Mouse (Mus musculus): ENCODE results near the gene Mapk8ip3. TPM values are rescaled to one million over a fixed set of nuclear protein-coding genes. Genes with fewer than 3 reads are reported as not detected.
"Not testable (repeated sequence)": the region's sequence is repeated elsewhere in the genome, so short reads cannot be mapped to it uniquely, and the experiment has no call there.

The Mapk8ip3 gene
- polyA plus RNA-seq, 1 experiment from 2014 or later, result 25.6 TPM

DNA sequence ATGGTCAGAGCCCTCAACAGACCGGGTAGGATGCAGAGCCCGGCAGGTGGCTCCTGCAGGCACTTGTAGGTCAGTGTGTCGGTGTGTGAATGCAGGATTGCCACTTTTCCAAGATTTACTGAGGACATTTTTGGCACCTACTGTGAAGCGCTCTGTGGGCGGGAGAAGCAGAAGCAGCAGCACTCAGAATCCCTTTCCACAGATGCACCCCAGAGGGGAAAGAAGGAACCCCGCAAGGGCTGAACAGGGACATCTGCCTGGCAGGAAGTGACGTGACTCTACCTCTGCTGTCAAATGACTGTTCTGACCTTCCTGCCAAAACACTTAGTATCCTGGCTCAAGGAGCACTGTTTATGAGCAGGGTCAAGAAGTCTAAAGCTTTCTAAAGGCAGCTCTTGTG lies 6.3 kb upstream of the Mapk8ip3 start:
- WGBS, result 88% methylated on average over 7 of the region's 7 CpGs
- ATAC-seq (ENCODE audit: low read depth), result no peak
- no peak overlapping the region for H3K9ac ChIP-seq (ENCODE audit: low read length)
- H3K4me3 ChIP-seq (ENCODE audit: low read length), result no peak overlapping the region
- H3K9me3 ChIP-seq (ENCODE audit: control insufficient read depth, low read length), result no peaks in the 10 kb centered on the region
- H3K4me1 ChIP-seq (replicated peaks; ENCODE audit: control insufficient read depth, insufficient read depth, low read length), result no peaks in the 10 kb centered on the region
- peaks cover 12% of the 10 kb centered on the region for H3K36me3 ChIP-seq (ENCODE audit: control insufficient read depth, insufficient read depth, low read length)
- H3K4me2 ChIP-seq (ENCODE audit: low read depth, low read length), result no peak overlapping the region
- H3K27me3 ChIP-seq (ENCODE audit: control insufficient read depth, insufficient read depth, low read depth, low read length), result no peaks in the 10 kb centered on the region
- H3K27ac ChIP-seq (ENCODE audit: low read length), result no peak overlapping the region

GRCm38 (mm10) chr17:24942453-24942852 lies 5.7 kb upstream of the Mapk8ip3 start:
- not testable (repeated sequence) for H3K4me1 ChIP-seq (replicated peaks; ENCODE audit: control insufficient read depth, insufficient read depth, low read length); H3K4me2 ChIP-seq (ENCODE audit: low read depth, low read length); H3K9ac ChIP-seq (ENCODE audit: low read length); H3K4me3 ChIP-seq (ENCODE audit: low read length); H3K27me3 ChIP-seq (ENCODE audit: control insufficient read depth, insufficient read depth, low read depth, low read length); H3K27ac ChIP-seq (ENCODE audit: low read length); H3K9me3 ChIP-seq (ENCODE audit: control insufficient read depth, low read length)
- H3K36me3 ChIP-seq (ENCODE audit: control insufficient read depth, insufficient read depth, low read length), result peaks cover 11% of the 10 kb centered on the region
- ATAC-seq (ENCODE audit: low read depth), result peak; percentile 59; the same call in 1 of the 2 replicates
- WGBS, result 6% methylated on average over 2 of the region's 2 CpGs

DNA sequence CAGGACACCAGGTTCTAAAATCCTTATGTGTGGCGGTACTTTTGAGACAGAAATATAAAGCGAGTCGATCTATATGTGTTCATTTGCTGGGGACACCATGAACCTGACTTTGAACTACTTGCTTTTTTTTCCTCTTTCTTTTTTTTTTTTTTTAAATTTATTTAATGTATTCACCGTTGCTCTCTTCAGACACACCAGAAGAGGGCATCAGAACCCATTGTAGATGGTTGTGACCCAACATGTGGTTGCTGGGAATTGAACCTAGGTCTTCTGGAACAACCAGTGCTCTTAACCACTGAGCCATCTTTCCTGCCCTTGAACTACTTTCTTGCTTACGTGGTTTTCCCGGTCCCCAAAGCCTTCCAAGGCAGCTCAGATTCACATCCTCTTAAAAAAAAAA lies 489 bp upstream of the Mapk8ip3 start:
- WGBS, result 40% methylated on average over 6 of the region's 6 CpGs
- Histone ChIP-seq H3K9ac (ENCODE audit: low read length) (peak overlapping the region; percentile 93), H3K27ac (ENCODE audit: low read length) (peak overlapping the region; percentile 85), H3K4me1 (replicated peaks; ENCODE audit: control insufficient read depth, insufficient read depth, low read length) (peaks cover 16% of the 10 kb centered on the region), H3K4me3 (ENCODE audit: low read length) (peak overlapping the region; percentile 99), H3K9me3 (ENCODE audit: control insufficient read depth, low read length) (no peaks in the 10 kb centered on the region), H3K27me3 (ENCODE audit: control insufficient read depth, insufficient read depth, low read depth, low read length) (no peaks in the 10 kb centered on the region), H3K4me2 (ENCODE audit: low read depth, low read length) (peak overlapping the region; percentile 86), H3K36me3 (ENCODE audit: control insufficient read depth, insufficient read depth, low read length) (no peaks in the 10 kb centered on the region)
- ATAC-seq (ENCODE audit: low read depth), result no peak

- ATAC-seq (ENCODE audit: low read depth), result no peak
- peaks cover 2% of the 10 kb centered on the region; the same call in 1 of the 2 replicates for H3K36me3 ChIP-seq (ENCODE audit: control insufficient read depth, insufficient read depth, low read length)
- H3K9me3 ChIP-seq (ENCODE audit: control insufficient read depth, low read length), result no peaks in the 10 kb centered on the region
- peaks cover 16% of the 10 kb centered on the region for H3K4me1 ChIP-seq (replicated peaks; ENCODE audit: control insufficient read depth, insufficient read depth, low read length)
- H3K4me2 ChIP-seq (ENCODE audit: low read depth, low read length), result peak overlapping the region; percentile 86
- peak overlapping the region; percentile 93 for H3K9ac ChIP-seq (ENCODE audit: low read length)
- peak overlapping the region; percentile 99 for H3K4me3 ChIP-seq (ENCODE audit: low read length)
- no peak overlapping the region for H3K27ac ChIP-seq (ENCODE audit: low read length)
- no peaks in the 10 kb centered on the region for H3K27me3 ChIP-seq (ENCODE audit: control insufficient read depth, insufficient read depth, low read depth, low read length)
These were observed 1.1 kb downstream of the Mapk8ip3 start for GRCm38 (mm10) chr17:24935666-24936065.

DNA sequence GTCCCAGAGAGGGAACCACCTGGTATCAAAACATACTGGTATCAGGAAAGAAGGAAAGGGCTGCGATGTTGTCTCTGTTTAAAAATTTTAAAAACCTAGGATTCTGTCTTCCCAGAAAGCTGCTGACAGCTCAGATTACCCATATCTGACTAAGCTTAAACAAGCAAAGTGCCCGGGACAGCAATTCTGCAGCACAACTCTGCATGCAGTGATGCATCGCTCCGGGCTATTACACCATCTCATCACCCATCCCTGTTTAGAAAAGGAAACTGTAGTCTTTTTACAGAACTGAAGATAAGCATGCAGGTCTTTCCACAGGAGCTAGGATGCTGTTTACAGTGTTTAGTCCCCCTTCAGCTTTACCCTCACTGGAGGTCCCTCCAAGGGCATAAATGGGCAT lies 1.9 kb downstream of the Mapk8ip3 start:
- H3K9ac ChIP-seq (ENCODE audit: low read length), result peak overlapping the region; percentile 93
- ATAC-seq (ENCODE audit: low read depth), result no peak
- H3K27ac ChIP-seq (ENCODE audit: low read length), result no peak overlapping the region
- H3K27me3 ChIP-seq (ENCODE audit: control insufficient read depth, insufficient read depth, low read depth, low read length), result no peaks in the 10 kb centered on the region
- 57% methylated on average over 4 of the region's 4 CpGs for WGBS
- no peaks in the 10 kb centered on the region for H3K9me3 ChIP-seq (ENCODE audit: control insufficient read depth, low read length)
- H3K4me1 ChIP-seq (replicated peaks; ENCODE audit: control insufficient read depth, insufficient read depth, low read length), result peaks cover 16% of the 10 kb centered on the region
- H3K36me3 ChIP-seq (ENCODE audit: control insufficient read depth, insufficient read depth, low read length), result peaks cover 2% of the 10 kb centered on the region; the same call in 1 of the 2 replicates
- peak overlapping the region; percentile 86 for H3K4me2 ChIP-seq (ENCODE audit: low read depth, low read length)
- H3K4me3 ChIP-seq (ENCODE audit: low read length), result peak overlapping the region; percentile 99

GRCm38 (mm10) chr17:24933163-24933562 lies 3.6 kb downstream of the Mapk8ip3 start:
- no peaks in the 10 kb centered on the region for H3K9me3 ChIP-seq (ENCODE audit: control insufficient read depth, low read length)

DNA sequence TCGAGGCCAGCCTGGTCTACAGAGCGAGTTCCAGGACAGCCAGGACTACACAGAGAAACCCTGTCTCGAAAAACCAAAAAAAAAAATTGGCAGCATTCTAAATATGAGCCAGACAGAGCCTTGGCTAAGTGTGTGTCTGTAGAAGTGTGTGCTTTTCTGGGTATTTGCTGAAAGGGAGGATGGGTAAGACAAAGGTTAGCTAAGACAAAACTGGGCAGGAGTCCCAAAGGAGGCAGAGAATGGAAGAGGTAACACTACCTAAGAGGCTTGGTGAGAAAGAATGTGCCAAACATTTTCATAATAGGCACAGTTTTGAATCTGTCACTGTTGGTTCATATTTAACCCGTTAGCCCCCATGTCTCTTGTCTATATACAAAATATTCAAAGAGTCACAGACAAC lies 4.3 kb downstream of the Mapk8ip3 start:
- Histone ChIP-seq H3K9me3 (ENCODE audit: control insufficient read depth, low read length) (no peaks in the 10 kb centered on the region), H3K4me1 (replicated peaks; ENCODE audit: control insufficient read depth, insufficient read depth, low read length) (peaks cover 16% of the 10 kb centered on the region), H3K4me3 (ENCODE audit: low read length) (no peak overlapping the region), H3K9ac (ENCODE audit: low read length) (no peak overlapping the region), H3K27me3 (ENCODE audit: control insufficient read depth, insufficient read depth, low read depth, low read length) (no peaks in the 10 kb centered on the region), H3K36me3 (ENCODE audit: control insufficient read depth, insufficient read depth, low read length) (peaks cover 3% of the 10 kb centered on the region), H3K4me2 (ENCODE audit: low read depth, low read length) (no peak overlapping the region), H3K27ac (ENCODE audit: low read length) (no peak overlapping the region)
- WGBS, result 85% methylated on average over 4 of the region's 4 CpGs
- no peak for ATAC-seq (ENCODE audit: low read depth)

More at GRCm38 (mm10) chr17:24933163-24933562, 3.6 kb downstream of the Mapk8ip3 start:
- no peak for ATAC-seq (ENCODE audit: low read depth)
- WGBS, result 69% methylated on average over 4 of the region's 4 CpGs
- Histone ChIP-seq H3K36me3 (ENCODE audit: control insufficient read depth, insufficient read depth, low read length) (peaks cover 2% of the 10 kb centered on the region; the same call in 1 of the 2 replicates), H3K4me2 (ENCODE audit: low read depth, low read length) (no peak overlapping the region), H3K9ac (ENCODE audit: low read length) (no peak overlapping the region), H3K27me3 (ENCODE audit: control insufficient read depth, insufficient read depth, low read depth, low read length) (no peaks in the 10 kb centered on the region), H3K27ac (ENCODE audit: low read length) (no peak overlapping the region), H3K4me3 (ENCODE audit: low read length) (no peak overlapping the region), H3K4me1 (replicated peaks; ENCODE audit: control insufficient read depth, insufficient read depth, low read length) (peaks cover 16% of the 10 kb centered on the region)

DNA sequence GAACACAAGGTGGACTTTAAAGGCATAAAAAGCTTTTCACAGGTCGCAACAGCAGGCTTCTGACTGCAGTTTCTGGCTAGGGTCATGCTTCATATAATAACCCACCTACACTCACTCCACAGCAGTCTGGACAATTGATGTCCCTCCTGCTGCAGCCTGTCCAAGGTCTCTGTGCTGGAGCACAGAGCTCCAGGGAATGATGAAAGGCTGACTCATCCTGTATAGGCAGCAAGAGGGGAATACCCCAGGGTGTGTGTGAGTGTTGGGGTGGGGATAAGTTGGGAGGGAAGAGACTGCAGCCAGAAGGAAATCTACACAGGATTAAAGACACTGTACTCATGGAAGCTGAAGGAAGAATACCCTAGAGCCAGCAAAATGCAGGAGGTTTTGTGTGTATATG lies 7.3 kb downstream of the Mapk8ip3 start:
- no peaks in the 10 kb centered on the region for H3K9me3 ChIP-seq (ENCODE audit: control insufficient read depth, low read length)
- H3K27me3 ChIP-seq (ENCODE audit: control insufficient read depth, insufficient read depth, low read depth, low read length), result no peaks in the 10 kb centered on the region
- H3K4me2 ChIP-seq (ENCODE audit: low read depth, low read length), result no peak overlapping the region
- ATAC-seq (ENCODE audit: low read depth), result no peak
- no peak overlapping the region for H3K27ac ChIP-seq (ENCODE audit: low read length)
- H3K36me3 ChIP-seq (ENCODE audit: control insufficient read depth, insufficient read depth, low read length), result peaks cover 9% of the 10 kb centered on the region
- no peak overlapping the region for H3K4me3 ChIP-seq (ENCODE audit: low read length)
- 80% methylated on average over 1 of the region's 1 CpGs for WGBS
- no peak overlapping the region for H3K9ac ChIP-seq (ENCODE audit: low read length)
- peaks cover 2% of the 10 kb centered on the region for H3K4me1 ChIP-seq (replicated peaks; ENCODE audit: control insufficient read depth, insufficient read depth, low read length)

- WGBS, result 90% methylated on average over 1 of the region's 1 CpGs
- no peak overlapping the region for H3K27ac ChIP-seq (ENCODE audit: low read length)
- no peak for ATAC-seq (ENCODE audit: low read depth)
- no peak overlapping the region for H3K4me2 ChIP-seq (ENCODE audit: low read depth, low read length)
- no peak overlapping the region for H3K9ac ChIP-seq (ENCODE audit: low read length)
- no peaks in the 10 kb centered on the region for H3K4me1 ChIP-seq (replicated peaks; ENCODE audit: control insufficient read depth, insufficient read depth, low read length)
- H3K36me3 ChIP-seq (ENCODE audit: control insufficient read depth, insufficient read depth, low read length), result peaks cover 48% of the 10 kb centered on the region
- H3K27me3 ChIP-seq (ENCODE audit: control insufficient read depth, insufficient read depth, low read depth, low read length), result no peaks in the 10 kb centered on the region
- no peaks in the 10 kb centered on the region for H3K9me3 ChIP-seq (ENCODE audit: control insufficient read depth, low read length)
- H3K4me3 ChIP-seq (ENCODE audit: low read length), result no peak overlapping the region
These were observed 13.5 kb downstream of the Mapk8ip3 start for GRCm38 (mm10) chr17:24923246-24923645.

GRCm38 (mm10) chr17:24913984-24914383 lies 22.8 kb downstream of the Mapk8ip3 start:
- Histone ChIP-seq H3K4me2 (ENCODE audit: low read depth, low read length) (no peak overlapping the region), H3K4me3 (ENCODE audit: low read length) (no peak overlapping the region), H3K4me1 (replicated peaks; ENCODE audit: control insufficient read depth, insufficient read depth, low read length) (no peaks in the 10 kb centered on the region), H3K27me3 (ENCODE audit: control insufficient read depth, insufficient read depth, low read depth, low read length) (no peaks in the 10 kb centered on the region), H3K9ac (ENCODE audit: low read length) (no peak overlapping the region), H3K9me3 (ENCODE audit: control insufficient read depth, low read length) (no peaks in the 10 kb centered on the region), H3K36me3 (ENCODE audit: control insufficient read depth, insufficient read depth, low read length) (peaks cover 58% of the 10 kb centered on the region), H3K27ac (ENCODE audit: low read length) (no peak overlapping the region)
- ATAC-seq (ENCODE audit: low read depth), result no peak

Data from lung, embryonic 16.5 days (tissue).